Mouse (Mus musculus) neural tube, embryonic 12.5 days (tissue): ENCODE measurements at regions not wholly inside any gene's neighbourhood (a gene's known extent, or its start where the extent isn't known, plus 50 kb on each side); places are given as distances from the start of the nearest gene placed in this dataset.

Source experiments
- ATAC-seq: fragments of 200-750 bp; cut with Nextera tagmentation; 2 replicates; pipeline ENCODE4 v1.8.0; 2017; ENCODE audit warnings: low read depth, mild to moderate bottlenecking, moderate TSS enrichment, moderate library complexity; ENCODE audit not compliant: low FRiP score
- H3K27ac ChIP-seq: fragments of 300-500 bp; sonication (generic); 2 replicates; pipeline ENCODE4 v1.5.1; 2016
- H3K27me3 ChIP-seq: fragments of 300-500 bp; sonication (generic); replicated peaks from 2 replicates; pipeline ENCODE4 v1.6.1; 2016; ENCODE audit warnings: mild to moderate bottlenecking
- H3K36me3 ChIP-seq: fragments of 300-500 bp; sonication (generic); 2 replicates; pipeline ENCODE4 v1.6.1; 2016; ENCODE audit warnings: mild to moderate bottlenecking
- H3K4me1 ChIP-seq: fragments of 300-500 bp; sonication (generic); 2 replicates; pipeline ENCODE4 v1.6.1; 2016
- H3K4me2 ChIP-seq: fragments of 300-500 bp; sonication (generic); replicated peaks from 2 replicates; pipeline ENCODE4 v1.6.1; 2016; ENCODE audit warnings: mild to moderate bottlenecking
- H3K4me3 ChIP-seq: fragments of 300-500 bp; sonication (generic); 2 replicates; pipeline ENCODE4 v1.5.1; 2016
- H3K9ac ChIP-seq: fragments of 300-500 bp; sonication (generic); 2 replicates; pipeline ENCODE4 v1.6.1; 2016; ENCODE audit warnings: mild to moderate bottlenecking
- H3K9me3 ChIP-seq: fragments of 300-500 bp; sonication (generic); 2 replicates; pipeline ENCODE4 v1.6.1; 2016; ENCODE audit warnings: mild to moderate bottlenecking
- WGBS: fragments of 180-500 bp; shearing (Covaris S2); methylation state at CpG from one replicate; pipeline ENCODE4 v1.1.7; 2016; 5-methylcytosine and 5-hydroxymethylcytosine counted together

GRCm38 (mm10) chr16:95141510-95142394, 115.6 kb upstream of the Kcnj15 start:
- 62% methylated on average over 8 of the region's 8 CpGs for WGBS
- Histone ChIP-seq H3K36me3 (no peaks in the 10 kb centered on the region), H3K4me2 (no peak overlapping the region), H3K4me3 (no peak overlapping the region), H3K27ac (no peak overlapping the region), H3K4me1 (no peaks in the 10 kb centered on the region), H3K9me3 (no peaks in the 10 kb centered on the region), H3K9ac (no peak overlapping the region), H3K27me3 (no peaks in the 10 kb centered on the region)
- ATAC-seq, result peak; percentile 63

DNA sequence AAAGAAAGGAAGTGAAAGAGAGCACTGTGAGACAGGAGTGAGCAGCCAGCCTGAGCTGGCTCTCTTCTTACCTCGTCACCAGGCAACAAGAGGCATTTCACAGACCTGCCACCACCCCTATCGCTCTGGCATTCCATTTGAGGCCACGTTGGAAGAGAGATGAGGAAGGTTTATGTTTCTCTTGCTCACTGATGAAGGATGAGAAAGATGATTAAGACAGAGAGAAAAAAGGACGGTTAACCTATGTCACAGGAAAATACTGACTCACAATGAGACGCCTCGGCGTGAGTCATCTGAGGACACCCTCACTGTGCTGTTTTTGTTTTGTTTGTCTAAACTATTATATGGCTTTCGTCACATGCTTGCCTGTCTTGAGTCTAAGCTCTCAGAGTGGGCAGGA, 106.9 kb upstream of the Kcnj15 start:
- no peaks in the 10 kb centered on the region for H3K27me3 ChIP-seq
- H3K36me3 ChIP-seq, result no peaks in the 10 kb centered on the region
- H3K4me1 ChIP-seq, result no peaks in the 10 kb centered on the region
- no peak overlapping the region for H3K4me2 ChIP-seq
- no peak overlapping the region for H3K27ac ChIP-seq
- 70% methylated on average over 8 of the region's 8 CpGs for WGBS
- H3K9me3 ChIP-seq, result no peaks in the 10 kb centered on the region
- no peak for ATAC-seq
- no peak overlapping the region for H3K4me3 ChIP-seq
- no peak overlapping the region for H3K9ac ChIP-seq

- Histone ChIP-seq H3K36me3 (no peaks in the 10 kb centered on the region), H3K9ac (no peak overlapping the region), H3K27ac (no peak overlapping the region), H3K4me2 (no peak overlapping the region), H3K4me1 (no peaks in the 10 kb centered on the region), H3K4me3 (no peak overlapping the region), H3K27me3 (no peaks in the 10 kb centered on the region), H3K9me3 (no peaks in the 10 kb centered on the region)
- no peak for ATAC-seq
- WGBS, result 90% methylated on average over 3 of the region's 3 CpGs
These were observed 105.9 kb upstream of the Kcnj15 start for GRCm38 (mm10) chr16:95151499-95151898.

DNA sequence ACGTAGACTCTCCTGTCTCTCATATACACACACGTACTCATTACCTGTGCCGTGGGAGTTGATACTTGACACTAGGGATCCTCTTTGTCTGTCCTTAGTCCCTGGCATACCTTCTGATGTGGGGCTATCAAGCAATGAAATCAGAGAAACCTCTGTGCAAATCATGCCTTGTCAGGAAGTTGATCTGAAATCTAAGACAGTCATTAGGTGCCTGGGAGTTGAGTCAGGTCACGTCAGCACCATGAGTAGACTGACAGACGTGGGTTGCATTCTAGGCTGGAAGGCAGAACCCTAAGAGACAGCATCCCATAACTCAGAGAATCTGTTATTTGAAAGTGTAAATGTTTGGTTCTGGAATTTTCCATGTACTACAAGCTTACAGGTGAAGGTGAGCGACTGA, 105.4 kb upstream of the Kcnj15 start:
- 92% methylated on average over 6 of the region's 6 CpGs for WGBS
- Histone ChIP-seq H3K4me3 (no peak overlapping the region), H3K4me2 (no peak overlapping the region), H3K9me3 (no peaks in the 10 kb centered on the region), H3K27me3 (no peaks in the 10 kb centered on the region), H3K36me3 (no peaks in the 10 kb centered on the region), H3K9ac (no peak overlapping the region), H3K4me1 (no peaks in the 10 kb centered on the region), H3K27ac (no peak overlapping the region)
- no peak for ATAC-seq

DNA sequence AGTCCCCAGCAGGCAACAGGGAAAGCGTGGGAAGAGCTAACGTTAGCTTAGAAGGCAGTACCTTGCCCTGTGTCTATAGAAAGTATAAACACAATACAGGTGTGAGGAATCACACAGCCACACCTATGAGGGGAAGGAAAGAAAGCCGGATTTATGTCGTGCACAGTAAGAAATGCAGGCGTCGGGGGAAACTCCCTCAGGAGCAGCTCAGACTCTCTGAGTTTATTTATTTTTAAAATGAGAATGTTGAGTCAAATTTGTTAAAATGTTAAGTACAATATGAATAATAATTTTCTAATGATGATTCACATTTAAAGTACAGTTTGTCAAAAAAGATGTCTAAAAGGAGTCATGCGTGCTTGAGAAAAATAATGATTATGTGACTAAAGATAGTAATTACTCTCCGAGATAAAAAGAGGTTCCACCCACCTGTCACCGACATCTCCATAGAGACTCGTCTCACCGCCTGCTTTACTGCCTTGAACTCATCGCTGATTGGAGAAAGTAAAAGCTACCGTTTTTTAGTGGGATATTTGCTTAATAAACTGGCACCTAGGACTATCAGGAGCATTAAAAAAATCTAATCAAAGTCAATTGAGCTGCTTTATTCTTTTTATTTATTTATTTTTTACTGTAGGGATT, 104.5 kb upstream of the Kcnj15 start:
- ATAC-seq, result no peak
- Histone ChIP-seq H3K4me2 (no peak overlapping the region), H3K9ac (no peak overlapping the region), H3K27me3 (no peaks in the 10 kb centered on the region), H3K27ac (no peak overlapping the region), H3K4me3 (no peak overlapping the region), H3K36me3 (no peaks in the 10 kb centered on the region), H3K4me1 (no peaks in the 10 kb centered on the region), H3K9me3 (no peaks in the 10 kb centered on the region)
- 74% methylated on average over 13 of the region's 13 CpGs for WGBS

DNA sequence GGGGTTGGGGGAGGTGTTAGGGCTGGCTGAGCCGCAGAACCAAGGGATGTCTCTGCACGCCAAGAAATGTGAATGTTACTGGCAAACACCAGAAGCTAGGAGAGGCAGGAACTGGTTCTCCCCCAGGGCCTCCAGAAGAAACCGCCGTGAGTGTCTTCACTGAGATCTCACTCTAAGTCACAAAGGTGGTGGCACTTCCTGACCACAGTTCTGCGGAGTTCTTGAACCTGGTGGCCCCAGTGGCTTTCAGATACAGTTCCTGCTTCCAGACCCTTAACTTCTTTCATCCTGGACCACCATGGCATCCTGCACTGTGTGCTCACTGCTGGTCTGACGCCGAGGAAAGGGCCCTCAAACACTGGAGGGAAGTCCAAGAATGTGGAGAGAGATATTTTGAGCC, 89.0 kb upstream of the Kcnj15 start:
- Histone ChIP-seq H3K9ac (no peak overlapping the region), H3K27ac (no peak overlapping the region), H3K36me3 (no peaks in the 10 kb centered on the region), H3K4me2 (no peak overlapping the region), H3K4me3 (no peak overlapping the region), H3K27me3 (no peaks in the 10 kb centered on the region), H3K4me1 (no peaks in the 10 kb centered on the region), H3K9me3 (no peaks in the 10 kb centered on the region)
- no peak for ATAC-seq
- 83% methylated on average over 7 of the region's 7 CpGs for WGBS

DNA sequence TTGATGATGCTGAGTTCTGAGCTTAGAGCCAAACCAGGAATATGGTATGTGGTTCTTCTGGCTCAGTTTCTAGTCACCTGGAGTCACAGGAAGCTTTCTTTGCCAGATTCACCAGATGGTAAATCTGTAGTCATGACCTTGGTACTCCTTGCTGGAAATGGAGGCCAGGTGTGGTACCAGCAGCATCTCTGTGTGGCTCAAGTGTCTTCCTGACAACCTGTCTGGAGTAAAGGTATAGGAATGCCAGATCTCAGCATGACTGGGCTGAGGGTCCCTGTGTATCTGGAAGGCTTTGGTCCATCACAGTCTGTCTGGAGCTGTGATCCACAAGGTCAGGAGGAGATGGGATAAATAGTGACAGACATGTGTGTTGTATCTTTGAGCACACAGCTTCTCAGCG, 88.0 kb upstream of the Kcnj15 start:
- Histone ChIP-seq H3K4me2 (no peak overlapping the region), H3K9me3 (no peaks in the 10 kb centered on the region), H3K9ac (no peak overlapping the region), H3K27ac (no peak overlapping the region), H3K4me3 (no peak overlapping the region), H3K4me1 (no peaks in the 10 kb centered on the region), H3K36me3 (no peaks in the 10 kb centered on the region), H3K27me3 (no peaks in the 10 kb centered on the region)
- 94% methylated on average over 1 of the region's 1 CpGs for WGBS
- ATAC-seq, result no peak

DNA sequence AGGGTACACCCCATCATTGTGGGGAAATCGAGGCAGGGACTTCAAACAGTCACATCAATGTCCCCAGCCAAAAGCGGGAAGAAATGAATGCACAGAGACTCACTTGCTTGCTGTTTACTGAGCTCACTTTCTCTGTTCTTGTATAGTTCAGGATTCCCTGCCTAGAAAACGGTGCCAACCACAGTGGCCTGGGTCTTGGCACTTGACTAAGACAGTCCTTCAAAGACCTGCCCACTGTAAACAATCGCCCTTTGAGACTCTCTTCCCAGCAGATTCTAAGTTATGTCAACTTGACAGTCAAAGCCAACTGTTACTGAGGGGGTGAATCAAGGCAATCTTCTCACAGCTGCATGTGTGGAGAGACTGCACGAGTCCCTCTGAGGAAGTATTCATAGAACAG, 76.8 kb upstream of the Kcnj15 start:
- H3K9me3 ChIP-seq, result no peaks in the 10 kb centered on the region
- no peaks in the 10 kb centered on the region for H3K4me1 ChIP-seq
- no peaks in the 10 kb centered on the region for H3K36me3 ChIP-seq
- ATAC-seq, result no peak
- H3K27me3 ChIP-seq, result no peaks in the 10 kb centered on the region
- H3K27ac ChIP-seq, result no peak overlapping the region
- H3K9ac ChIP-seq, result no peak overlapping the region
- H3K4me2 ChIP-seq, result no peak overlapping the region
- WGBS, result 88% methylated on average over 5 of the region's 5 CpGs
- H3K4me3 ChIP-seq, result no peak overlapping the region

DNA sequence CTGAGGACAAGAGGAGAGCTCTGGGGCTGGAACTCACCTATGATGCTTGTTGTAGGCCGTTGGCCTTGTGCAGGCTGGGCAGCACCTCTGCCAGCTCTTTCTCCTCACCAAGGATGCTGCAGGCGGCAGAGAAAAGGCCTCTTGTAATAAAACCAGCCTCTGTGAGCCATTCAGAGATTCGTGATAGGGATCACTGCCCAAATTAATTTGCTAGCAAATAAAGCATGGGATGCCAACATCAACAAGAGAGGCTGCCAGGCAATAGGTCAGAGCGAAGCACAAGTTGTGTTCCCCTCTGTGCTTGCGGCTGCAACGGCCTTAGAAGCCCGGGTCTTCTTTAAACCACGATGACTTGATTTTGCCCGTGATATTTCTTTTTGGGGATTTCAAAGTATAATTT, 72.0 kb upstream of the Kcnj15 start:
- 85% methylated on average over 9 of the region's 9 CpGs for WGBS
- Histone ChIP-seq H3K36me3 (no peaks in the 10 kb centered on the region), H3K4me1 (no peaks in the 10 kb centered on the region), H3K27me3 (no peaks in the 10 kb centered on the region), H3K9ac (no peak overlapping the region), H3K27ac (no peak overlapping the region), H3K4me2 (no peak overlapping the region), H3K9me3 (no peaks in the 10 kb centered on the region), H3K4me3 (no peak overlapping the region)
- ATAC-seq, result no peak

- Histone ChIP-seq H3K4me1 (no peaks in the 10 kb centered on the region), H3K27me3 (no peaks in the 10 kb centered on the region), H3K4me3 (no peak overlapping the region), H3K9me3 (no peaks in the 10 kb centered on the region), H3K9ac (no peak overlapping the region), H3K27ac (no peak overlapping the region), H3K36me3 (no peaks in the 10 kb centered on the region), H3K4me2 (no peak overlapping the region)
- 90% methylated on average over 8 of the region's 8 CpGs for WGBS
- no peak for ATAC-seq
These were observed 68.2 kb upstream of the Kcnj15 start for GRCm38 (mm10) chr16:95189114-95189513.

DNA sequence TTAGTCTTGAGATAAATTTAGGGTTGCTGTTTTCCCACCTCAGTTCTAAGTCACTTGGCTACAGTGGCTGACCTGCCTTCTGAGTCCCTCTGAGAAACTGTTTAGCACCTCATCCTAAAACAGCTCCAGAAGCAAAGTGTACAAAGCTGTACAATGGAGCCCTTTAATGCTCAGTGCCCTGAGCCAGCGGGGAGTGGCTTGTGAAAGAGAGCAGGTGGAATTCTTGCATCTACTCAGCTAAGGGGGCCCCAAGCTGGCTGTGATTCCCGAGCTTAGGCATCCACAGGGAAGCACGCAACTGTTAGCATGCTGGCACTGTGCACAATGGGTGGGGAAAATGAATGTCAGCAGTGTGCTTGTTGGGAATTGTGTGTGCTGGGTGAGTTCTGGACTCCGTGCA, 63.2 kb upstream of the Kcnj15 start:
- H3K36me3 ChIP-seq, result no peaks in the 10 kb centered on the region
- H3K9me3 ChIP-seq, result no peaks in the 10 kb centered on the region
- no peak overlapping the region for H3K9ac ChIP-seq
- H3K27ac ChIP-seq, result no peak overlapping the region
- ATAC-seq, result no peak
- no peak overlapping the region for H3K4me3 ChIP-seq
- H3K4me2 ChIP-seq, result no peak overlapping the region
- no peaks in the 10 kb centered on the region for H3K27me3 ChIP-seq
- 56% methylated on average over 4 of the region's 4 CpGs for WGBS
- no peaks in the 10 kb centered on the region for H3K4me1 ChIP-seq

- Histone ChIP-seq H3K27me3 (no peaks in the 10 kb centered on the region), H3K4me2 (no peak overlapping the region), H3K4me3 (no peak overlapping the region), H3K36me3 (no peaks in the 10 kb centered on the region), H3K4me1 (no peaks in the 10 kb centered on the region), H3K9me3 (no peaks in the 10 kb centered on the region), H3K9ac (no peak overlapping the region), H3K27ac (no peak overlapping the region)
- 86% methylated on average over 4 of the region's 4 CpGs for WGBS
- no peak for ATAC-seq
These were observed 61.2 kb upstream of the Kcnj15 start for GRCm38 (mm10) chr16:95196141-95196540.

DNA sequence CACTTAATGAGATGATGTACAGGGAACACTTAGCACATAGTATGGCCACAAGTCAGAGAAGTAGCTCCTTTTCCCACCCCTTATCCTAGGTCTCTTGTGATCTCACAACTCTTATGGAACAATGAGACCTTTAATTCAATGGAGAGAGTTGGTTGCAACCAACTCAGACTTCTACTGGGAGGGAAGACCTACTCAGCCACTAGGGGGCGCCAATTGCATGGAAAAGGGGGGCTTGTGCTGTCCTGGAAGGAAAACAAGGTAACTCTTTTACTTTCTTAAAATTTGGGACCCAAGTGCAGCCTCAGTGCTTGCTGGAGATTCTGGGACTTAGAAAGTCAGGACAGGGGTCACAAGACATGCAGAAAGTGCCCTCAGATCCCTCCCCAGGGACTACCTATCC, 60.7 kb upstream of the Kcnj15 start:
- ATAC-seq, result no peak
- WGBS, result 0% methylated on average over 1 of the region's 1 CpGs
- H3K9ac ChIP-seq, result no peak overlapping the region
- H3K27me3 ChIP-seq, result no peaks in the 10 kb centered on the region
- no peak overlapping the region for H3K4me2 ChIP-seq
- no peaks in the 10 kb centered on the region for H3K36me3 ChIP-seq
- H3K4me3 ChIP-seq, result no peak overlapping the region
- H3K9me3 ChIP-seq, result no peaks in the 10 kb centered on the region
- H3K4me1 ChIP-seq, result no peaks in the 10 kb centered on the region
- H3K27ac ChIP-seq, result no peak overlapping the region
